Mouse (Mus musculus) WW6 (cell line): Measurements from ENCODE around the gene Ak1.

ENCODE experiments used
- DNase-seq: peaks from one replicate; pipeline ENCODE4 v3.0.0-alpha.2; 2013; ENCODE audit warnings: low read depth, low spot score

Gene Ak1

GRCm38 (mm10) chr2:32627266-32628043 is 5.9 kb downstream of the Ak1 start:
- DNase-seq = no peak

GRCm38 (mm10) chr2:32628044-32628550 is 6.5 kb downstream of the Ak1 start:
- DNase-seq = no peak

GRCm38 (mm10) chr2:32628729-32629128 is 7.2 kb downstream of the Ak1 start:
- no peak for DNase-seq

- no peak for DNase-seq
Measured at GRCm38 (mm10) chr2:32629276-32629976, 7.9 kb downstream of the Ak1 start.

GRCm38 (mm10) chr2:32630036-32630435 is 8.5 kb downstream of the Ak1 start:
- DNase-seq = no peak

- DNase-seq = no peak
Measured at GRCm38 (mm10) chr2:32631046-32631445, 9.5 kb downstream of the Ak1 start.

GRCm38 (mm10) chr2:32631737-32632394 is 10.3 kb downstream of the Ak1 start:
- DNase-seq = no peak

- DNase-seq = no peak
Measured at GRCm38 (mm10) chr2:32633660-32634059, 12.1 kb downstream of the Ak1 start.

GRCm38 (mm10) chr2:32634277-32635105 is 12.9 kb downstream of the Ak1 start:
- DNase-seq = no peak

- no peak for DNase-seq
Measured at GRCm38 (mm10) chr2:32636617-32637016, 15.1 kb downstream of the Ak1 start.

GRCm38 (mm10) chr2:32637778-32638281 is 16.3 kb downstream of the Ak1 start:
- no peak for DNase-seq

- no peak for DNase-seq
Measured at GRCm38 (mm10) chr2:32639632-32640031, 18.1 kb downstream of the Ak1 start.

- no peak for DNase-seq
Measured at GRCm38 (mm10) chr2:32640550-32641051, 19.0 kb downstream of the Ak1 start.

- DNase-seq = no peak
Measured at GRCm38 (mm10) chr2:32641810-32642209, 20.3 kb downstream of the Ak1 start.

- DNase-seq = no peak
Measured at GRCm38 (mm10) chr2:32642813-32643212, 21.3 kb downstream of the Ak1 start.

GRCm38 (mm10) chr2:32644083-32644482 is 22.5 kb downstream of the Ak1 start:
- DNase-seq = no peak

GRCm38 (mm10) chr2:32644799-32645475 is 23.4 kb downstream of the Ak1 start:
- DNase-seq = no peak

GRCm38 (mm10) chr2:32645647-32646046 is 24.1 kb downstream of the Ak1 start:
- DNase-seq = no peak

GRCm38 (mm10) chr2:32646379-32647056 is 25.0 kb downstream of the Ak1 start, which contains the start of gene Eng:
TSS of gene Eng (plus strand) at chr2:32646595.
- DNase-seq = no peak

GRCm38 (mm10) chr2:32647366-32647765 is 25.8 kb downstream of the Ak1 start:
- no peak for DNase-seq
